Mouse (Mus musculus) CH12.LX (cell line): Measurements from ENCODE around the gene Cxcl12. TPM values are rescaled to one million over a fixed set of nuclear protein-coding genes. Genes with fewer than 3 reads are reported as not detected.
A peak's percentile ranks its signal among the peaks of the same experiment; 100 is the strongest.

Source experiments
- DNase-seq: peaks from one replicate; pipeline ENCODE4 v3.0.0-alpha.2; 2013; ENCODE audit errors: extremely low read depth
- H3K27ac ChIP-seq: 2 replicates; pipeline ENCODE4 v1.5.1; 2012; ENCODE audit warnings: low read depth, mild to moderate bottlenecking, control low read depth, moderate library complexity; ENCODE audit not compliant: insufficient read depth
- H3K27me3 ChIP-seq: replicated peaks from 2 replicates; pipeline ENCODE3; 2012; ENCODE audit warnings: inconsistent platforms
- H3K36me3 ChIP-seq, 2 experiments: replicated peaks in 1 of 2; 2 replicates each; pipeline versions ENCODE3 to v1.6.1; 2012; ENCODE audit warnings: inconsistent platforms in 1 of 2, low read length in 1 of 2, mild to moderate bottlenecking in 1 of 2, mixed read lengths in 1 of 2, moderate library complexity in 1 of 2; ENCODE audit not compliant: control insufficient read depth in 1 of 2, insufficient read depth in 1 of 2
- H3K4me1 ChIP-seq, 2 experiments: 2 replicates each; pipeline ENCODE4 v1.6.1; 2012; ENCODE audit warnings: inconsistent platforms in 1 of 2, moderate library complexity in 1 of 2; ENCODE audit not compliant: insufficient read depth in 2 of 2, control insufficient read depth in 1 of 2
- H3K4me2 ChIP-seq: 2 replicates; pipeline ENCODE4 v1.6.1; 2012; ENCODE audit warnings: low read depth, mild to moderate bottlenecking, control low read depth; ENCODE audit not compliant: poor library complexity, insufficient read depth, severe bottlenecking
- H3K4me3 ChIP-seq, 3 experiments: fragments of 150-350 bp in 1 of 3; sonication (generic) in 1 of 3; replicated peaks in 1 of 3; 2 replicates each; pipeline versions ENCODE3 to v1.5.1; 2011 to 2012; ENCODE audit warnings: low read depth in 2 of 3, low read length in 2 of 3, mild to moderate bottlenecking in 2 of 3, moderate library complexity in 2 of 3, control low read depth in 1 of 3, improper control_type of control experiment in 1 of 3, inconsistent platforms in 1 of 3, mixed read lengths in 1 of 3; ENCODE audit not compliant: poor library complexity in 1 of 3
- H3K79me2 ChIP-seq: replicated peaks from 2 replicates; pipeline ENCODE4 v1.6.1; 2012; ENCODE audit warnings: mild to moderate bottlenecking, moderate library complexity; ENCODE audit not compliant: control insufficient read depth, poor library complexity, insufficient read depth, severe bottlenecking; ENCODE audit errors: extremely low read depth
- H3K9ac ChIP-seq: 2 replicates; pipeline ENCODE4 v1.6.1; 2012; ENCODE audit warnings: low read depth, mild to moderate bottlenecking, control low read depth, moderate library complexity; ENCODE audit not compliant: insufficient read depth
- H3K9me3 ChIP-seq: replicated peaks from 2 replicates; pipeline ENCODE3; 2012; ENCODE audit warnings: low read length, inconsistent platforms, mixed read lengths
- CHD1 ChIP-seq: IDR thresholded peaks from 2 replicates; pipeline ENCODE4 v1.6.1; 2012; ENCODE audit warnings: low read depth, low read length, improper control_type of control experiment, inconsistent platforms
- CTCF ChIP-seq, 2 experiments: IDR thresholded peaks in 1 of 2; conservative IDR thresholded peaks in 1 of 2; 2 replicates each; pipeline ENCODE4 v1.5.1; 2011 to 2012; ENCODE audit warnings: low read depth in 2 of 2, low read length in 2 of 2, improper control_type of control experiment in 1 of 2, inconsistent platforms in 1 of 2, mild to moderate bottlenecking in 1 of 2, moderate library complexity in 1 of 2
- E2F4 ChIP-seq: IDR thresholded peaks from 2 replicates; pipeline ENCODE4 v1.6.1; 2011; ENCODE audit warnings: low read depth, low read length, improper control_type of control experiment; ENCODE audit not compliant: insufficient replicate concordance
- ELF1 ChIP-seq: IDR thresholded peaks from 2 replicates; pipeline ENCODE4 v1.6.1; 2014; ENCODE audit warnings: low read depth, mild to moderate bottlenecking, inconsistent platforms, low read length, improper control_type of control experiment
- EP300 ChIP-seq: IDR thresholded peaks from 2 replicates; pipeline ENCODE4 v1.6.1; 2011; ENCODE audit warnings: low read length, improper control_type of control experiment
- ETS1 ChIP-seq: conservative IDR thresholded peaks from 2 replicates; pipeline ENCODE4 v1.6.1; 2012; ENCODE audit warnings: low read depth, mild to moderate bottlenecking, inconsistent platforms, low read length, improper control_type of control experiment, moderate library complexity
- HCFC1 ChIP-seq: IDR thresholded peaks from 2 replicates; pipeline ENCODE4 v1.6.1; 2012; ENCODE audit warnings: low read depth, mild to moderate bottlenecking, inconsistent platforms, low read length, improper control_type of control experiment
- IRF4 ChIP-seq: IDR thresholded peaks from 2 replicates; pipeline ENCODE4 v1.6.1; 2014; ENCODE audit warnings: low read depth, mild to moderate bottlenecking, inconsistent platforms, low read length, improper control_type of control experiment
- JUN ChIP-seq: IDR thresholded peaks from 2 replicates; pipeline ENCODE4 v1.6.1; 2011; ENCODE audit warnings: low read depth, mild to moderate bottlenecking, low read length, improper control_type of control experiment, moderate library complexity; ENCODE audit not compliant: insufficient read depth
- JUND ChIP-seq: conservative IDR thresholded peaks from 2 replicates; pipeline ENCODE4 v1.6.1; 2011; ENCODE audit warnings: low read depth, low read length, improper control_type of control experiment
- KAT2A ChIP-seq: IDR thresholded peaks from 2 replicates; pipeline ENCODE4 v1.6.1; 2012; ENCODE audit warnings: low read length, improper control_type of control experiment, inconsistent platforms; ENCODE audit not compliant: insufficient replicate concordance
- MAFK ChIP-seq: IDR thresholded peaks from 2 replicates; pipeline ENCODE4 v1.6.1; 2011; ENCODE audit warnings: low read length, improper control_type of control experiment; ENCODE audit not compliant: insufficient replicate concordance
- MAX ChIP-seq: IDR thresholded peaks from 2 replicates; pipeline ENCODE4 v1.6.1; 2011; ENCODE audit warnings: low read length, improper control_type of control experiment
- MEF2A ChIP-seq: IDR thresholded peaks from 2 replicates; pipeline ENCODE4 v1.6.1; 2014; ENCODE audit warnings: low read depth, mild to moderate bottlenecking, inconsistent platforms, low read length, improper control_type of control experiment, borderline replicate concordance
- MXI1 ChIP-seq: IDR thresholded peaks from 2 replicates; pipeline ENCODE4 v1.6.1; 2011; ENCODE audit warnings: mild to moderate bottlenecking, low read depth, low read length, improper control_type of control experiment
- NELFE ChIP-seq: IDR thresholded peaks from 2 replicates; pipeline ENCODE4 v1.6.1; 2011; ENCODE audit warnings: low read depth, low read length, improper control_type of control experiment
- NRF1 ChIP-seq: IDR thresholded peaks from 2 replicates; pipeline ENCODE4 v1.6.1; 2014; ENCODE audit warnings: low read depth, mild to moderate bottlenecking, inconsistent platforms, low read length, improper control_type of control experiment, moderate library complexity
- PAX5 ChIP-seq: IDR thresholded peaks from 2 replicates; pipeline ENCODE4 v1.6.1; 2012; ENCODE audit warnings: low read length, inconsistent platforms, mixed read lengths
- POLR2AphosphoS2 ChIP-seq: IDR thresholded peaks from 2 replicates; pipeline ENCODE4 v1.6.1; 2011; ENCODE audit warnings: low read depth, low read length, improper control_type of control experiment
- RAD21 ChIP-seq: IDR thresholded peaks from 2 replicates; pipeline ENCODE4 v1.6.1; 2011; ENCODE audit warnings: low read depth, mild to moderate bottlenecking, low read length, improper control_type of control experiment, moderate library complexity
- RCOR1 ChIP-seq: conservative IDR thresholded peaks from 2 replicates; pipeline ENCODE4 v1.6.1; 2012; ENCODE audit warnings: low read depth, mild to moderate bottlenecking, inconsistent platforms, low read length, improper control_type of control experiment
- SMC3 ChIP-seq: IDR thresholded peaks from 2 replicates; pipeline ENCODE4 v1.6.1; 2011; ENCODE audit warnings: low read depth, low read length, improper control_type of control experiment
- TBP ChIP-seq: conservative IDR thresholded peaks from 2 replicates; pipeline ENCODE4 v1.6.1; 2011; ENCODE audit warnings: low read depth, low read length, improper control_type of control experiment
- TCF12 ChIP-seq: IDR thresholded peaks from 2 replicates; pipeline ENCODE4 v1.6.1; 2014; ENCODE audit warnings: low read depth, mild to moderate bottlenecking, inconsistent platforms, low read length, improper control_type of control experiment
- UBTF ChIP-seq: IDR thresholded peaks from 2 replicates; pipeline ENCODE4 v1.6.1; 2012; ENCODE audit warnings: low read depth, mild to moderate bottlenecking, inconsistent platforms, low read length, improper control_type of control experiment, moderate library complexity
- USF2 ChIP-seq: conservative IDR thresholded peaks from 2 replicates; pipeline ENCODE4 v1.6.1; 2011; ENCODE audit warnings: low read depth, low read length, improper control_type of control experiment
- ZC3H11A ChIP-seq: IDR thresholded peaks from 2 replicates; pipeline ENCODE4 v1.6.1; 2012; ENCODE audit warnings: low read depth, mild to moderate bottlenecking, inconsistent platforms, low read length, improper control_type of control experiment
- ZKSCAN1 ChIP-seq: IDR thresholded peaks from 2 replicates; pipeline ENCODE4 v1.6.1; 2012; ENCODE audit warnings: low read depth, inconsistent platforms, low read length, improper control_type of control experiment, borderline replicate concordance
- ZMIZ1 ChIP-seq: IDR thresholded peaks from 2 replicates; pipeline ENCODE4 v1.6.1; 2012; ENCODE audit warnings: low read depth, mild to moderate bottlenecking, inconsistent platforms, low read length, improper control_type of control experiment
- ZNF384 ChIP-seq: IDR thresholded peaks from 2 replicates; pipeline ENCODE4 v1.6.1; 2012; ENCODE audit warnings: low read depth, low read length, improper control_type of control experiment, inconsistent platforms
- dilution Hi-C: fragments of 300-500 bp; cut with MboI; formaldehyde crosslinking; loops from 2 replicates; pipeline ENCODE4 v1.14.3; 2020; ENCODE audit warnings: low sequenced_read_pairs; ENCODE audit not compliant: extremely low pct_unique_long_range_greater_than_20kb, extremely low pct_ligation_motif_present
- in situ Hi-C: fragments of 300-500 bp; cut with MboI; formaldehyde crosslinking; loops from 3 replicates; pipeline ENCODE4 v1.14.3; 2019; ENCODE audit warnings: low sequenced_read_pairs, low pct_ligation_motif_present, low pct_unique_long_range_greater_than_20kb, mixed read lengths
- polyA plus RNA-seq: library from polyadenylated mRNA; unstranded; fragments of >175 nt; gene quantifications from 2 replicates; pipeline ENCODE4 v1.2.1, GENCODE M21; 2012; ENCODE audit warnings: low read depth; ENCODE audit not compliant: insufficient read length
- total RNA-seq, 2 experiments: library from RNA; depleted of rRNA; stranded (reverse); fragments of 300-350 nt in 1 of 2; fragments of >200 nt in 1 of 2; gene quantifications; 2 replicates each; pipeline ENCODE4 v1.2.3; 2012 to 2014

Cxcl12 gene
- total and polyA plus RNA-seq, 3 experiments: not detected

DNA sequence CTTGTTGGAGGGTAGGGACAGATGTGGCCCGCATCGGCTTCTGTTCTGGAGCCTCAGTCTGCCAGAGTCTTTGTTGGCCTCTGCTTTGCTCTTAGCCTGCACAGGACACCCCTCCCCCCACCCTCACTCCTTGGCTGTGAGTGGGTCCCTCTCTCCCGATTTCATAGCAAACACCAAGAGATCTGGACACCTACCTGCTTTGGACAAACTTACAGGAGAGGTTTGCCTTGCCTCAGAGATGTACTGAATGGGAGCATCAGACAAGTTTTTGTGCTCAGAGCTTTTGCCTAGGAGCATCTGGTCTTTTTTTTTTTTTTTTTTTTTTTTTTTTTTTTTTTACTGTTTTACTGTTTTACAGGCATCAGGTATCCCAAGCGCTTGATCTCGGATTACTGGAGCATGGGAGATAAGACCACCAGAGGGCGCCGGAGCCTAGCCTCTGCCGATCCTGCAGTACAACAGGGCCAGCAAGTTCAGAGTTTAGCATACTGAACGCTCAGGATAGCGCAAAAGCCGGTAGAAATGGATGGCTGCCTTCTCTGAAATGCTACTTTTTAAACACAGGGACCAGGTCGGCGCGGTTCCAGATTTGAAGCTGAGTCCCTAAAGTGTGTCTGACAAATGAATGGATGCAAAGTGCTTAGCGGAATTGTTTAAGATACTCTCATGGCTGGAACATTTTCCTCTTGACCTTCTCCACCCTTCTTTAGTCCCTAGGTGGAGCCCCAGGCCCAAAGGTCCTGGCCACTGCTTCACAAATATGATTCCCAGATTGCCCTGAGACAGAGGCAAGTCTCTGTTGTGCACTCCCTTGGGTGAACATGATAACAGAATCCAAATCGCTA, 1.5 kb upstream of the Cxcl12 start:
- no peaks in the 10 kb centered on the region for H3K79me2 ChIP-seq
- dilution Hi-C loops: no loop called here
- TF ChIP-seq RAD21 (peak; percentile 70), ZMIZ1 (no peak), UBTF (no peak), ZNF384 (peak; percentile 52), USF2 (no peak), KAT2A (no peak), HCFC1 (no peak), ZKSCAN1 (no peak), TCF12 (no peak), ETS1 (no peak), ZC3H11A (0 out of 2 replicates have a peak, but pooled peaks have one; percentile 3), SMC3 (peak; percentile 71), MAFK (no peak), NELFE (no peak), MXI1 (no peak), MAX (no peak), PAX5 (no peak), JUND (no peak), ELF1 (no peak), POLR2AphosphoS2 (no peak), CHD1 (no peak), EP300 (no peak), MEF2A (no peak), NRF1 (no peak), RCOR1 (no peak), IRF4 (no peak), E2F4 (no peak), JUN (no peak), TBP (no peak), CTCF (conservative IDR thresholded peaks at IDR 0.05 in 1 of 2, IDR thresholded peaks at IDR 0.05 in 1 of 2; ENCODE audit: low read depth in 2 of 2, low read length in 2 of 2) (peak in 1 of 2 experiments; percentile 72; a peak in 2 of 4 replicates)
- TF ChIP-seq, all 38 proteins: peak for 5

More for the DNA sequence above, 1.5 kb upstream of the Cxcl12 start:
- H3K36me3 ChIP-seq: no peaks in the 10 kb centered on the region
- H3K27me3 ChIP-seq: peaks cover 37% of the 10 kb centered on the region
- in situ Hi-C loops: no loop called here
- H3K27ac ChIP-seq: no peak overlapping the region
- no peak overlapping the region for H3K4me2 ChIP-seq
- H3K9me3 ChIP-seq: peaks cover 13% of the 10 kb centered on the region
- no peak overlapping the region for H3K9ac ChIP-seq
- H3K4me1 ChIP-seq: no peaks in the 10 kb centered on the region
- no peak overlapping the region for H3K4me3 ChIP-seq
- DNase-seq: peak; percentile 60
